Mouse (Mus musculus) embryonic facial prominence, embryonic 13.5 days (tissue): ENCODE results near the gene Ptpn14. TPM values are rescaled to one million over a fixed set of nuclear protein-coding genes. Genes with fewer than 3 reads are reported as not detected.
A peak's percentile ranks its signal among the peaks of the same experiment; 100 is the strongest.

Experiments
- ATAC-seq: fragments of 200-750 bp; cut with Nextera tagmentation; 2 replicates; pipeline ENCODE4 v1.8.0; 2017; ENCODE audit warnings: low read depth; ENCODE audit not compliant: insufficient number of reproducible peaks, insufficient read depth, low FRiP score, low TSS enrichment
- H3K27ac ChIP-seq: fragments of 300-500 bp; sonication (generic); 2 replicates; pipeline ENCODE4 v1.5.1; 2015; ENCODE audit warnings: moderate library complexity, mild to moderate bottlenecking, inconsistent platforms
- H3K27me3 ChIP-seq: fragments of 300-500 bp; sonication (generic); 2 replicates; pipeline ENCODE4 v1.6.1; 2015; ENCODE audit warnings: mild to moderate bottlenecking, inconsistent platforms
- H3K36me3 ChIP-seq: fragments of 300-500 bp; sonication (generic); 2 replicates; pipeline ENCODE4 v1.6.1; 2015; ENCODE audit warnings: mild to moderate bottlenecking, inconsistent platforms
- H3K4me1 ChIP-seq: fragments of 300-500 bp; sonication (generic); 2 replicates; pipeline ENCODE4 v1.6.1; 2015; ENCODE audit warnings: inconsistent platforms
- H3K4me2 ChIP-seq: fragments of 300-500 bp; sonication (generic); 2 replicates; pipeline ENCODE4 v1.6.1; 2015; ENCODE audit warnings: moderate library complexity, mild to moderate bottlenecking, inconsistent platforms
- H3K4me3 ChIP-seq: fragments of 300-500 bp; sonication (generic); 2 replicates; pipeline ENCODE4 v1.5.1; 2015; ENCODE audit warnings: mild to moderate bottlenecking, inconsistent platforms
- H3K9ac ChIP-seq: fragments of 300-500 bp; sonication (generic); 2 replicates; pipeline ENCODE4 v1.6.1; 2015; ENCODE audit warnings: mild to moderate bottlenecking, inconsistent platforms
- H3K9me3 ChIP-seq: fragments of 300-500 bp; sonication (generic); 2 replicates; pipeline ENCODE4 v1.6.1; 2016; ENCODE audit warnings: inconsistent platforms
- WGBS: fragments of 180-500 bp; shearing (Covaris S2); methylation state at CpG from one replicate; pipeline ENCODE4 v1.1.7; 2015; ENCODE audit warnings: mixed read lengths; 5-methylcytosine and 5-hydroxymethylcytosine counted together
- polyA plus RNA-seq: library from polyadenylated mRNA; unstranded; fragments of >200 nt; fragmentation: Nextera tagmentation; extraction: Ambion mirVana; gene quantifications from 2 replicates; pipeline ENCODE4 v1.2.1, GENCODE M21; 2015

Ptpn14 gene
- polyA plus RNA-seq, 1 experiment from 2014 or later, result 14.0 TPM

DNA sequence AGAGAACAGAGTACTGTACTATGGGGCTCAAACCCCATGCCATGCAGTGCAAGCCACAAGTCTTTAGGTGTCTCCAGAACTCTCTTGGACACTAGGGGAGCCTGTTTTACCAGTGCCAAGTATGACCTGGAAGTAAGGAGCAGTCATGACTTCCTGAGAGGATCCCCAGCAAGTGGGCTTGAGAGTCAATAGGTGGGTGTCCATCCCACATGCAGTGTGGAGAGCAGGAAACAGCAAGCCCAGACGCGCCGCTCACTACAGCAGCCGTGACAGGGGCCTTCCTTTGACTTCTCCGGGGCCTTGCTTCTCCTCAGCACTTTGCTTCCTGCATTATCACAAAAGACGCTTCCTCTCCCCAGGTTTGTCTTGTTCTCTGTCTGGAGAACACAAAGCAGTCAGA is 27.9 kb upstream of the Ptpn14 start:
- Histone ChIP-seq H3K27ac (no peak overlapping the region), H3K36me3 (no peaks in the 10 kb centered on the region), H3K9ac (0 out of 2 replicates have a peak overlapping the region, but pooled peaks have one; percentile 27), H3K4me1 (peaks cover 18% of the 10 kb centered on the region), H3K4me2 (no peak overlapping the region), H3K9me3 (no peaks in the 10 kb centered on the region), H3K27me3 (no peaks in the 10 kb centered on the region), H3K4me3 (no peak overlapping the region)
- 72% methylated on average over 6 of the region's 6 CpGs for WGBS
- no peak for ATAC-seq

DNA sequence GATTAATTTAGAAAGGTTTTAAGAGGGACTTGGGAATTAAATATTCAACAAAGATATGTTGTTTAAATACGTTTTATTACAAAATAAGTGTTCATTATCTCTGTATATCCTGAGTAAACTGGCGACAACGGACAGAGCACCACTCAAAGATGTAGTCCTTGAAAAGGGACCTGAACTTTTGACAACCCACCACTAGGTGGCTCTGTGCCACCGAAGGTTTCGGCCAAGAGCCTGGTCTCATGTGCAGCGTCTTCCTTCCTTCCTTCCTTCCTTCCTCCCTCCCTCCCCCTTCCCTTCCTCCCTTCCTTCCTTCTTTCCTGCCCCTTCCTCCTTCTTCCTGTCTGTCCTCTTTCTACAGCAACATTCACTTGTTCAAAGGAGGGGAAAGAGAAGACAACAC is 27.1 kb upstream of the Ptpn14 start:
- H3K4me1 ChIP-seq, result peaks cover 22% of the 10 kb centered on the region
- no peaks in the 10 kb centered on the region for H3K27me3 ChIP-seq
- no peak overlapping the region for H3K4me3 ChIP-seq
- H3K36me3 ChIP-seq, result no peaks in the 10 kb centered on the region
- no peak overlapping the region for H3K9ac ChIP-seq
- H3K9me3 ChIP-seq, result no peaks in the 10 kb centered on the region
- H3K4me2 ChIP-seq, result no peak overlapping the region
- WGBS, result under 1% methylated on average over 6 of the region's 6 CpGs
- H3K27ac ChIP-seq, result no peak overlapping the region
- no peak for ATAC-seq

DNA sequence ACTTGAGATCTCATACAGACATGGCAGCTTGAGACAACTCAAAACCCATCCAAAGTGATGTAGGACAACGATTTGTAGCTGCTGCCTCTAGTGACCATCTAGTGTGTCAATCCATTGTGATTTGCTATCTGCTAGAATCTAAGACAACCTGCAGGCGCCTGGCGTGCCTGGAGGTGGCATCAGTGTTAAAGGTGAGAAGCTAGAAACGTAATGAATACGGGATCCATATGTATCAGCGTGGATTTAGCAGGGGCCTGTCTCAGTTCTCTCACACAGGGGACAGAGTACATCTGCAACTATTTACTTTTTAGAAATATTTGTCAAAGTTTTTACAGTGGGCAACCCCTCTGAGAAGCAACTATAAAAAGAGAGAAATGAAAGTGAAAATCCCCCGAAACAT is 24.9 kb upstream of the Ptpn14 start:
- no peak overlapping the region for H3K27ac ChIP-seq
- H3K9me3 ChIP-seq, result no peaks in the 10 kb centered on the region
- no peak overlapping the region for H3K4me2 ChIP-seq
- H3K9ac ChIP-seq, result no peak overlapping the region
- 29% methylated on average over 7 of the region's 7 CpGs for WGBS
- H3K4me3 ChIP-seq, result no peak overlapping the region
- peaks cover 43% of the 10 kb centered on the region for H3K4me1 ChIP-seq
- H3K27me3 ChIP-seq, result no peaks in the 10 kb centered on the region
- ATAC-seq, result no peak
- no peaks in the 10 kb centered on the region for H3K36me3 ChIP-seq

DNA sequence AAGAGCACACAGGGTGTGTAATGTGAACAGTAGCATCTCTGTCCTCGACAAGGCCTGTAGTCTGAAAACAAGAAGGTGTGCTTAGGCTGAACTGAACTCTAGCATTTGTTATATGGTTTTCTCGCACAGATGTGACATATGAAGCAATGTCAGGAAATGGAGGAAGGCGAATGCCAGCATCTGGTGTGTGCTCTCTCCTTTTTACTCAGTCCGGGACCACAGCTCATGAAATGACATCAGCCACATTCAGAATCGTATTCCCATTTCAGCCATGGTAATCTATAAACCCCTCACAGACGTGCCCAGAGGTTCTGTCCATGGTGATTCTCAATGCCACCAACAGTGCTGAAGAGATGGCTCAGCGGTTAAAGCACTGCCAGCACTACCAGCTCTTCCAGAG is 24.5 kb upstream of the Ptpn14 start:
- 63% methylated on average over 7 of the region's 7 CpGs for WGBS
- Histone ChIP-seq H3K36me3 (no peaks in the 10 kb centered on the region), H3K4me2 (no peak overlapping the region), H3K27me3 (no peaks in the 10 kb centered on the region), H3K9me3 (no peaks in the 10 kb centered on the region), H3K27ac (no peak overlapping the region), H3K9ac (no peak overlapping the region), H3K4me3 (no peak overlapping the region), H3K4me1 (peaks cover 42% of the 10 kb centered on the region)
- ATAC-seq, result no peak

DNA sequence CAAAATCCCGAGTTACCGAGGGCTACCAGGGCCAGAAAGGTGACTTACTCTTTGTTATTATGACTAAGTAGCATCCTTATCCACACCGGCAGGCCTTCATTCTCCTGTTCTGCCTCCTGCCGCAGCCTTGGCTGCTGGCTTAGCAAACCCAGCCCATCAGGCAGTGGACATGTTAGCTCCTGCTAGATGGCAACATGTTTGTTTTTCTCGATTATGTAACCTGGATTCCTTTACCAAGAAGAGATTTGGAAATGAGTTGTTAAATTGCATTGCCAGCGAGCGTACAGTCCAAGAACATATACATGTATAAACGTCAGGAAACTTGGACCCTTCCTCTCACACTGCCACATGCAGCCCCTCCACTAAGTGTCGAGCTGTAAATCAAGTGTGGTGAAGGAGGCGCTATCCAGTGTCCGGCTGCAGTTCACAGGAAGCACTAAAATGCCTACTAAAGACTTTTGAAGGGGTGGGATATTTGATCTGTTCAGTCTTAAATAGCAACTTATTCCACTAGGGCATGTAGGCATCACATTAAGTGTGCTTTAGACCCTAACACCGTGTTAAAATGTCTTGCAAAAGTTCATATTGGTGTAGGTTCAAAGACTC is 21.9 kb upstream of the Ptpn14 start:
- Histone ChIP-seq H3K4me2 (no peak overlapping the region), H3K4me1 (peaks cover 56% of the 10 kb centered on the region), H3K36me3 (no peaks in the 10 kb centered on the region), H3K9me3 (no peaks in the 10 kb centered on the region), H3K4me3 (no peak overlapping the region), H3K27me3 (no peaks in the 10 kb centered on the region), H3K9ac (no peak overlapping the region), H3K27ac (peak overlapping the region; percentile 68)
- 67% methylated on average over 12 of the region's 12 CpGs for WGBS
- no peak for ATAC-seq

DNA sequence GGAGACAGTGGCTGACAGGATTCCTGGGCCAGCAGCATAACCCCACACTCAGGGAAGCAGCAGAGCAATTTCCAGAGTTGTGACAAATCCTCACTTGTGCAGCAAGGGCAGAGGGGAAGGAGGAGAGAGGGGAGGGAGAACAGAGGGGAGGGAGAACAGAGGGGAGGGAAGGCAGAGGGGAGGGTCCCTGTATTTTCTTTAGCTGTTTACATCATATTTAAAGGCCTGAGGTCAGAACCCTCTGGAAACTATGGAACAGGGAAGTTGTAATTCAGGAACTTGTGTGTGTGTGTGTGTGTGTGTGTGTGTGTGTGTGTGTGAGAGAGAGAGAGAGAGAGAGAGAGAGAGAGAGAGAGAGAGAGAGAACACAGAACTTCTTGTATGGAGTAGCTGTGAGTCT is 21.1 kb upstream of the Ptpn14 start:
- H3K4me2 ChIP-seq, result no peak overlapping the region
- no peak overlapping the region for H3K9ac ChIP-seq
- no peak for ATAC-seq
- H3K9me3 ChIP-seq, result no peaks in the 10 kb centered on the region
- peak overlapping the region; percentile 68 for H3K27ac ChIP-seq
- H3K4me3 ChIP-seq, result no peak overlapping the region
- H3K27me3 ChIP-seq, result no peaks in the 10 kb centered on the region
- H3K4me1 ChIP-seq, result peaks cover 52% of the 10 kb centered on the region
- no peaks in the 10 kb centered on the region for H3K36me3 ChIP-seq

DNA sequence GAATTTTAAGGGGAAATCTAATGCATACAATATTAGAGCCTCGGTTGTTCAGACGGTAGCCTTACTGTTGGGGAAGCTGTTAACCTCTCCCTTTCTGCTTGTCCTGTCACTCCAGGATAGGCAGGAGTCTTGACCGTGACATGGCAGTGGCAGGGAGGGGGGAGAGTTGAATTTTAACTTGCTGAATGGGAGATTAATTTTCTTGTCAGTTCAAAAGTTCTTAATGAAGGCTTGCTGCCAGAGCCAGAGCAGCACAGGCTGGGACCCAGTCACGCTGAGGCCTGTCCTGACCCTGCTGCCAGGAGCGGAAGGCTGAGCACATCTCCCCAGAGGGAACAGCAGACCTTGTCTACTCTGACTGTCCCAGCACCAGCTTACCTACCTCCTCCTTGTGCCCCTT is 20.6 kb upstream of the Ptpn14 start:
- ATAC-seq, result no peak
- WGBS, result 15% methylated on average over 5 of the region's 5 CpGs
- H3K27me3 ChIP-seq, result no peaks in the 10 kb centered on the region
- no peak overlapping the region for H3K4me2 ChIP-seq
- H3K4me1 ChIP-seq, result peaks cover 50% of the 10 kb centered on the region
- no peaks in the 10 kb centered on the region for H3K9me3 ChIP-seq
- peak overlapping the region; percentile 68 for H3K27ac ChIP-seq
- no peak overlapping the region for H3K4me3 ChIP-seq
- H3K9ac ChIP-seq, result no peak overlapping the region
- H3K36me3 ChIP-seq, result no peaks in the 10 kb centered on the region

DNA sequence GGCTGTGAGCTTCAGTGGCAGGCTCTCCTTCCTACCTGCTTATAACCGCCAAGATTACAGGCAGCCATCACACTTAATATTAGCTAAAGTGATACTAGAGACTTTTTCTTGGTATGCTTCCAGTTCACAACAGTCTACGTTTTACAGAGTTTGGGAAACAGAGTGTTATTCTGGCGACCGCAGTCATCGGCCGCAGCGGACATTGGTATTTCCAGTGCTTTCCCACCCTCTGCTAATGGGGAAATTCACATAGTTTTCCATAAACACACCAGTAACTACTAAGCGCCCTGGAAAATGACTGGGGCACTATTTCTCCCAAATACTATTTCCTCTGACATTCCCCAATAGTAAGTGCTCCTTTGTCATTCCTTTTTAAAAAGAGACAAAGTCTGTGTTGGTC is 19.1 kb upstream of the Ptpn14 start:
- Histone ChIP-seq H3K9ac (no peak overlapping the region), H3K4me1 (peaks cover 40% of the 10 kb centered on the region), H3K4me3 (no peak overlapping the region), H3K27me3 (no peaks in the 10 kb centered on the region), H3K27ac (no peak overlapping the region; the same call in 1 of the 2 replicates), H3K4me2 (no peak overlapping the region), H3K36me3 (no peaks in the 10 kb centered on the region), H3K9me3 (no peaks in the 10 kb centered on the region)
- ATAC-seq, result no peak
- WGBS, result 78% methylated on average over 8 of the region's 8 CpGs

DNA sequence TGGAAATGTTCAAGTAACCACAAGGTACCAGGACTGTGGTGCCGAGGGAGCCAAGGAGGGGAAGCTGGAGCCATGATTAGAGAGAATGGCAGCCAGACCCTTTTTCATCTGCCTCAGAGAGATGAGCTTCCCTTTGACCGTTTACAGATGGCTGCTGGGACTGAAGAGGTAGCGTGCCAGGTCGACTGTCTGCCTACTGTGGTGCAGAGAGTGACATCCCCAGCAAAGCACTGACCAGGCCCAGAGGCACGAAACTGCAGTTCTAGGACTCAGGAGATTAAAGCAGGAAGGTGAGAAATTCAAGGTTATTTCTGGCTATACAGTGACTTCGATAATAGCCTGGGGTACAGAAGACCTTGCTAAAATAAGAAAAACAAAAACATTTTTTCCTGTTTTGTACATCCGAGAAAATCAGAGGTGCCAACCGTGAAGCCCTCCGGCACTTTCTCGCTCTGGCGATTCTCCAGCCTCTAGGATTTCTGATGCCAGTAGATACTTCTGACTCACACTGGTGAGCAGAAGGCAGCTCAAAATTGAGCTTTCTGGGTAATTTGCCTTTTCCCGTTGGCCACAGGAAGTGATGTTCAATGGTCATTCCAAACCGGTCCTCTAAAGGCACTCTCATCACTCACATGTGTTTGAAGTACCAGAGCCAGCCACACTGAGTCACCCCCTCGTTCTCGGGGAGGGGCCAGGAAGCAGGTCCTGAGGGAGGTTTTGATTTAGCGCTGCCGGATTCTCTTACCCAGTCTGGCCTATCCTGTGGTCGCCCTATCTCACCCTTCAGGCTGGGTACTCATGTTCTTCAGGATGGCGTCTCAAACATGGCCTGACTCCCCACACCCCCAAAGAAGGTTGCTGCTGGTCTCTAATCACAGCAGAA is 11.9 kb upstream of the Ptpn14 start:
- no peak overlapping the region for H3K4me3 ChIP-seq
- no peaks in the 10 kb centered on the region for H3K27me3 ChIP-seq
- no peaks in the 10 kb centered on the region for H3K9me3 ChIP-seq
- 0 out of 2 replicates have a peak overlapping the region, but pooled peaks have one; percentile 36 for H3K9ac ChIP-seq
- peaks cover 14% of the 10 kb centered on the region for H3K4me1 ChIP-seq
- no peaks in the 10 kb centered on the region for H3K36me3 ChIP-seq
- H3K27ac ChIP-seq, result peak overlapping the region; percentile 64; the same call in 1 of the 2 replicates
- ATAC-seq, result no peak
- WGBS, result 34% methylated on average over 19 of the region's 19 CpGs
- no peak overlapping the region; the same call in 1 of the 2 replicates for H3K4me2 ChIP-seq

DNA sequence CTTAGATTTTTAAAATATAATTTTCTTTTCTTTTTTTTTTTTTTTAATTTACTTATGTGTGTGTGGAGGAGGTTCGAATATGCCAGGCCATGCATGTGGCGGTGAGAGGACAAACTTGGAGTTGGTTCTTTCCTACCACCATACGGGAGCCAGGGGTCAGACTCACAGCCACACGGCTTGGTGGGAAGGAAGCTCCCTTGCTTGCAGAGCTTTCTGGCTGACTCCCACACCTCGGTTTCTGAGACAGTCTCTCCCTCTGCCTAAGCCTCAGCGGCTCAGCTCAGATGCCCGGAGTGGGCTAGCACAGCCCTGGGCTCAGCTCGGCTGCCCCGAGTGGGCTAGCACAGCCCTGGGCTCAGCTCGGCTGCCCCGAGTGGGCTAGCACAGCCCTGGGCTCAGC is 10.5 kb upstream of the Ptpn14 start:
- Histone ChIP-seq H3K27ac (no peak overlapping the region), H3K9ac (no peak overlapping the region), H3K36me3 (no peaks in the 10 kb centered on the region), H3K4me2 (no peak overlapping the region), H3K4me3 (no peak overlapping the region), H3K4me1 (peaks cover 14% of the 10 kb centered on the region), H3K27me3 (no peaks in the 10 kb centered on the region), H3K9me3 (no peaks in the 10 kb centered on the region)
- no peak for ATAC-seq
- WGBS, result 91% methylated on average over 11 of the region's 11 CpGs

DNA sequence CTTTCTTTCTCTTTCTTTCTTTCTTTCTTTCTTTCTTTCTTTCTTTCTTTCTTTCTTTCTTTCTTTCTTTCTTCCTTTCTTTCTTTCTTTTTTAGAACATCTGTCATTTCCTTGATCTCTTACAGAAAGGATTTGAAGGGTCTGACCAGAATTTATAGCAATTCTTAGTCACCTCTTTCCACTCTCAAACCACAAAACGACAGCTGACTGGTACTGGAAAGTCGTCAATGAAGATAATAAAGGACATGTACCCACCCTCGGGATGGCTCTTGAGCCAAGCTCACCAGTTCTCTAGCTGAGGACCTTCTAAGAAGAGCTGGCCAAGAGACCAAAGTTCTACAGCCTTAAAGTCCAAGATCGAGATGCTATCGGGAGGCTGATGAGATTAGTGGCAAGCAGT is 9.5 kb upstream of the Ptpn14 start:
- Histone ChIP-seq H3K4me3 (no peak overlapping the region), H3K36me3 (no peaks in the 10 kb centered on the region), H3K4me1 (peaks cover 14% of the 10 kb centered on the region), H3K9me3 (no peaks in the 10 kb centered on the region), H3K27me3 (no peaks in the 10 kb centered on the region), H3K27ac (no peak overlapping the region), H3K9ac (no peak overlapping the region), H3K4me2 (no peak overlapping the region)
- ATAC-seq, result no peak
- 85% methylated on average over 5 of the region's 5 CpGs for WGBS

DNA sequence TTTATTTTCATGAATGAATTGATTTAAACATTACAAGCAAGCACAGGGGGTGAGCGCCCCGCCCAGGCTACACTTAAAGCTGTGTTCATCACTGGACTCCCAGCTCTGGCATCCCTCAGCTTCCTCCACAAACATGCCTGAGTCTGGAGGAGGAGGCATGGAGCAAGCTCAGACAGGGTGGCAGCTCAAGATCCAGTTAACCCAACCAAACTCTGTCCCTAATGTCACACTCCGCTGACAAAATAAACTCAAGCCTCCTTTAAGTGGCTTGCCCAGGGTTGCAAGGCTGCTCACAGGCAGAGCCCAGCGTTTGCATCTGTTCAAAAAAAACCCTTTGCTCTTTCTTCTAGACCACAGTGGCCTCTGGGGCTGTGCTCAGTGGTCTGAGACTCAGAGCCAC is 1.9 kb upstream of the Ptpn14 start:
- no peak overlapping the region for H3K4me3 ChIP-seq
- no peaks in the 10 kb centered on the region for H3K9me3 ChIP-seq
- H3K36me3 ChIP-seq, result no peaks in the 10 kb centered on the region
- ATAC-seq, result no peak
- peaks cover 37% of the 10 kb centered on the region for H3K4me1 ChIP-seq
- peak overlapping the region; percentile 82; the same call in 1 of the 2 replicates for H3K4me2 ChIP-seq
- H3K27ac ChIP-seq, result peak overlapping the region; percentile 99
- H3K9ac ChIP-seq, result no peak overlapping the region
- no peaks in the 10 kb centered on the region for H3K27me3 ChIP-seq
- 63% methylated on average over 4 of the region's 4 CpGs for WGBS
